Mouse (Mus musculus) 416B (cell line): ENCODE measurements at regions not wholly inside any gene's neighbourhood (a gene's known extent, or its start where the extent isn't known, plus 50 kb on each side); places are given as distances from the start of the nearest gene placed in this dataset.

Source experiments
- DNase-seq: peaks from one replicate; pipeline ENCODE4 v3.0.0; 2011; ENCODE audit warnings: low read depth

- DNase-seq, result no peak
Measured at GRCm38 (mm10) chr13:59874137-59874931, 51.4 kb upstream of the Tut7 start.
